Mouse (Mus musculus): ENCODE data around the gene Gm20518.

Gene Gm20518

GRCm38 (mm10) chr16:17843701-17844365 is 47.6 kb downstream of the Gm20518 start:
- no peak for DNase-seq (ENCODE audit: extremely low spot score, low read depth, low spot score)

DNA sequence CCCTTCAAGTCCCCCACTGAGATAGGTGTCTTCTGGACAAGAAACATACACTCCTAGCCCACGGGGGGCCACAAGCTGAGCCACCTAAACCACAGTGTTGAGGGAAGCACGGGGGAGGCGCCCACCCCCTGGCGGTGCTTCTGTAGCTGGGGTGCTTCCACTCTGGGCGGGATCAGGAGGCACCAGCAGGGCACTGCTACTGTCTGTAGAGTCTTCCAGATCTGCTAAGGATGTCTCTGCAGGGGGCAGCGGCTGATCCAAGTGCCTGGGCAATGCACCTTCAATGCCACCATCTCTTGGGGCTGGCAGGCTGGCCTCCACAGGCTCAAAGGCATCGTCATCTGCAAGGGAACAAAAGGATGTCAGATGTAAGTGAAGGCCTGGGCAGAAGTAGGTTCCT is 49.0 kb downstream of the Gm20518 start:
- no peak for DNase-seq (ENCODE audit: extremely low spot score, low read depth, low spot score)

DNA sequence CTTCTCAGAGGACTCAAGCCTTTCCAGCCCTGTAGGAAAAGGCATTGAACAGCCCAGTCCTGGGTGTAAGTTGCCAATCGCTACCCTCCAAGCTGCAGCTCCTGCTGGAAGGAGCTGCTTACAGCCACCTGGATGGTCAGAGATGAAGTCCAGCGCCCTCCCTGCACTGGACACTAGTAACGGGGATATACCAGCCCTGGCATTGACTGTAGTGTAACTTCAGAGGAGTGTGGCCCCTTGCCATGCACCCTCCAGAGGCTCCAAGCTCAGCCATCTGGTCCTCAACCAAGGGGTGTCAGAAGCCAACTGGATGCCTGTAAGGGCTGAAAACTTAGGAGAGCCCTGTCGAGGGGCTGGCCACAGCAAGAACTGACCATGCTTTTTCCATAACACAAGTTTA is 51.5 kb downstream of the Gm20518 start:
- DNase-seq (ENCODE audit: extremely low spot score, low read depth, low spot score) = no peak

- DNase-seq (ENCODE audit: extremely low spot score, low read depth, low spot score) = no peak
Observed at GRCm38 (mm10) chr16:17838051-17838450, 53.4 kb downstream of the Gm20518 start, which contains the start of gene Car15. TSS of gene Car15 (minus strand) at chr16:17838364.

DNA sequence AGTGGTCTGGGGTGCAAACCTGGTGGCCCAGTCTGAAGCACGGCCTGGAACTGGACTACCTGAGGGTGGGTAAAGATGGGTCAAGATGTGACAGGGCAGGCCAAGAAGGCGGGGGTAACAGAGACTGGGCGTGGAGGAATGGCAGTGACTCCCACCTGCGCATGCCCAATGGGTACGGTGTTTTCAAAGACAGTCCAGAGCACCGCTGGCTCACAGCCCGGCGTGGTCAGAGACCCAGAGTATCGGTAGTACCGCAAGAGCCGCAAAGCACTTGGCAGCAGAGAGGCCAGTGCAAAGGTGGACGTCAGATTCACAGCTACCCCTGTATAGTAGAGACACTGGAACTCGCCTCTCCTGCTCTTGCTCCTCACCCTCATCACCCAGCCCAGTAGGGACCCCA is 56.0 kb downstream of the Gm20518 start:
- no peak for DNase-seq (ENCODE audit: extremely low spot score, low read depth, low spot score)

DNA sequence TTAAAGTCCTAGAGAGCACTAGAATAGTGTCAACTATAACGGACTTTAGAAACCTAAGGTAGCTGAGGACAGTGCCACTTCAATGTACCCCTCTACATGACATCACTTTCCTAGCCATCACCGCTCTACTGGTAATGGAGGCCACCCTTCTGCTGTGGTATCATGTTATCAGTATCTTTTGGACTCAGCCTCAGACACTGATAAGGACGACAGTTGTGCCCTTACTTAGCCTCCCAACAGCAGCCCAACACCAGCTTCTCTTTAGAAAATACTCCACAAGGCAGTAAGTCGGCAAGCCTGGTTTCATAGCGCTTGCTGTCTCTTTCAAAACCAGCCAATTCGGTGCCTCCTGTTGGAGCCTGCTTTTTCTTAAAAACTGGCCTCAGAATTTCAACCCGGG is 56.9 kb downstream of the Gm20518 start:
- DNase-seq (ENCODE audit: extremely low spot score, low read depth, low spot score) = no peak

DNA sequence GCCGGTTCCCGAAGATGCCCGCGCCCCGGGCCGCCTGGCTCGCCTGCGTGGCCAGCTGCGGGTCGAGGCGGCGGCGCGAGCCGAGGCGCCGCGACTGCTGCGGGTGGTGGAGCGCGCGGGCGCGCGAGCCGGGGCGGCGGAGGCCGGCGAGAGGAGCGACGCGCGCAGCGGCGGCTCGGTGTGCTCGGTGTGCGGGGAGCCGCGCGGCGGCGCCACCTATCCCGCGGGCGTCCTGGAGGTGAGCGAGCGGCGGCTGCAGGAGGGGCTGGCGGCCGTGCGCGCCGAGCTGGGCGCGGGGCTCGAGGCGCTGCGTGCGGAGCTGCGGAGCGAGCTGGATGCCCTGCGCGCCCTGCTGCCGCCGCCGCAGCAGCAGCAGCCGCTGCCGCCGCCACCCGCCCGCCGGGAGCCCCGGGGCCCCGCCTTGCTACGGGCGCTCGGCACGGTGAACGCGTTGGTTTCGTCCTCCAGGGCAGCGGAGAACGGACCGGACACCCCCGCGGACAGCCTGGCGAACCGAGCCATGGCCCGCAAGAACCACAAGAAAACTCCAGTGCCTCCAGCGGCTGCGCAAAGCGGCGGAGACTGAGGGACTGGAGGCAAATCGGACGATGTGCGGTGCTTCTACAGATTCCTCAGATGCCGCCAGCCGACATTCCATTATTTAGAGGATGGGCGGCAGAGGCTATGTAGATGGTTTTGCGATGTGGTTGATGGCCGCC is 57.6 kb downstream of the Gm20518 start:
- DNase-seq (ENCODE audit: extremely low spot score, low read depth, low spot score) = no peak

- no peak for DNase-seq (ENCODE audit: extremely low spot score, low read depth, low spot score)
Observed at GRCm38 (mm10) chr16:17833321-17833680, 58.2 kb downstream of the Gm20518 start.

GRCm38 (mm10) chr16:17832821-17833220 is 58.6 kb downstream of the Gm20518 start, which contains the start of gene B830017H08Rik:
TSS of gene B830017H08Rik (plus strand) at chr16:17833121.
- DNase-seq (ENCODE audit: extremely low spot score, low read depth, low spot score) = no peak

DNA sequence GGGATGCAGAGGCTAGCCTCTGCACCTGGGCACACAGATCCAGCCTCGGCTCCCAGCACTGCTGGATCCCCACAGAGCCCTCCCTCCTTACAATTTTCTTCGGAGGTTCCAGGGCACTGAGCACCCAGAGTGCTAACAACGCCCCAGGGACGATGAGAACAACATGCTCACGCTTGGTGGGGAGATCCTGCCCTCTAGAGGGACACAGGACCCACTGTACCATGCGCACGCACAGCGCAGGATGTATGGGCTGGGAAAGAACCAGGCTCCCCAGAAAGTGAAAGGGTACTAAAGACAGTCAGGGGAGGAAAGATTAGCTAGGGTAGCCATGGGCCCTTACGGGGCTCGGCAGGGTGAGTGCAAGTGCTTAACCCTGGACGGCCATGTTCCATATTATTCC is 59.7 kb downstream of the Gm20518 start:
- no peak for DNase-seq (ENCODE audit: extremely low spot score, low read depth, low spot score)

GRCm38 (mm10) chr16:17830385-17831178 is 60.9 kb downstream of the Gm20518 start:
- DNase-seq (ENCODE audit: extremely low spot score, low read depth, low spot score) = no peak

GRCm38 (mm10) chr16:17828867-17829266 is 62.6 kb downstream of the Gm20518 start:
- DNase-seq (ENCODE audit: extremely low spot score, low read depth, low spot score) = no peak

GRCm38 (mm10) chr16:17828229-17828628 is 63.2 kb downstream of the Gm20518 start:
- DNase-seq (ENCODE audit: extremely low spot score, low read depth, low spot score) = no peak

GRCm38 (mm10) chr16:17826500-17826899 is 65.0 kb downstream of the Gm20518 start:
- DNase-seq (ENCODE audit: extremely low spot score, low read depth, low spot score) = no peak

DNA sequence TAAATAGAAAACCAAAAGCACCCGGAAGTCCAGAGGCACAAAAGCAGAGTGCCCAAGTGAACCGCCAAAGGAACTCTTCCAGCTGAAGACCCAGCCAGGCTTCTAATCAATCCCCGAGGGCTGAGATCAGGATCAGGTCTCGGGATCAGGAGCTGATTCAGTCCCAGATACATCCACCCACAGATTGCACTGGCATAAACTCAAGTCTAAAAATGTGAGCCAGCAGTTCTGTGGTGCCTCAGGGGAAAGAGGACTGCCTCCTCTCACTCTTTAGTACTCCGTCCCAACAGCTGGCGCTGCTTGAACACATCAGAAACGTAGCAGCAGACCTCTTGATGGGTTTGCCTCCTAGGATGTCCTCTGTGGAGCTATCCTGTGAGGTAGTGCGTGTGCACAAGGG is 74.9 kb downstream of the Gm20518 start:
- no peak for DNase-seq (ENCODE audit: extremely low spot score, low read depth, low spot score)

DNA sequence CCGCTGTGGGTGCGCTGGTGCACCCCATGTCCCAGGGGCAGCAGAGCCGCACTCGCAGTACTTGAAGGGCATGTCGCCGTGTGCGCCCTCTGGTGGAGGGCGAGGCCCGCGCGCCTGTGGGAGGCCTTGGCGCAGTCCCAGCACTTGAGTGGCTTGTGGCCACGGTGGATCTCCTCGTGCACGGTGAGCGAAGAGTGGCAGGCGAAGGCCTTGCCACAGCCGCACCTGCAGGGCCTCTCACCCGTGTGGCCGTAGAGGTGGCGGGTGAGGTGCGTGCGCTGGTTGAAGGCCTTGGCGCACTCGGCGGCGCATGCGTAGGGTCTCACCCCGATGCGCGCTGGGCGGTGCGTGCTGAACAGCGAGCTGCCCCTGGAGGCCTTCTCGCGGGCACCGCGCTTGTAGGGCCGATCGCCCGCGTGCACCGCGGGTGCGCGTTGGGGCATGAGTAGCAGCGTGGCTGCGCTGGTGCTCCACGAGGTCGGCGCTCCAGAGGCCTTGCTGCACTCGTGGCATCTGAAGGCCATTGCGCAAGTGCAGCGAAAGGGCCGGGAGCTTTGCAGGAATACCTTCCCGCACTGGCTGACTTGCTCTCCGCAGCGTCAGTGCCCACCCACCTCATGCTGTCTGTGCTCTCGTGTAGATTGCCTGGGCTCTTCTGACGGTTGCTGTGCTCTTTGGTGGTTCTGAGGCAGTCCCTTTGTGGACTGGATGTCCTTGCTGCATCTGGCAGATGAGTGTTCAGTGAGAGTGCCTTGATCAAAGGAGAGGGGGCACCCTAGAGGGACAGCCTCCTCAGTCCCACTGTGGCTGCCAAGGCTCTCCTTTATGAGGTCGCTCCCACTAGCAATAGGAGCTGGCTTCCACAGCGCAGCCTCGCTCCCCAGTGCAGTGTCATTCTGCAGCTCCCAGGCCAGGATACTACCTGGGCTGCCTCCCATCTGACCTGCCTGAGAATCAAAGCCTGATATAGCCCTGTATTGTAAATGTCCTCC is 75.8 kb downstream of the Gm20518 start:
- no peak for DNase-seq (ENCODE audit: extremely low spot score, low read depth, low spot score)

DNA sequence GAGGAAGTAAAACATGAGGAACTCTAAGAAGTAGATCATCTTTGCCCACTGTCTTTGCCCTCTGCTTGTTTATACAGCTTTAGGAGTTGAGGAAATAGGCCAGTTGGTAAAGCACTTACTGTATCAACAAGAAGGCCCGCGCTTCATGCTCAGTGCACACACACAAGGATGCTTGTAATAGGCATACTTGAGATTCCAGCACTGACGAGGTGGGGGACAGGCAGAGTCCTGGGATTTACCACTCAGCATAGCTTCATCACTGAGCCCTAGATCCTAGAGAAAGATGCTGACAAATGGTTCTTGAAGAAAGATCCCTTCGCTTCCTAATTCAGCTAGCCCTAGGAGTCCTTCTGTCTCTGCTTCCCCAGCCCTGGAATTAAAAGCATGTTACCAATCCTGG is 78.3 kb downstream of the Gm20518 start:
- no peak for DNase-seq (ENCODE audit: extremely low spot score, low read depth, low spot score)

DNA sequence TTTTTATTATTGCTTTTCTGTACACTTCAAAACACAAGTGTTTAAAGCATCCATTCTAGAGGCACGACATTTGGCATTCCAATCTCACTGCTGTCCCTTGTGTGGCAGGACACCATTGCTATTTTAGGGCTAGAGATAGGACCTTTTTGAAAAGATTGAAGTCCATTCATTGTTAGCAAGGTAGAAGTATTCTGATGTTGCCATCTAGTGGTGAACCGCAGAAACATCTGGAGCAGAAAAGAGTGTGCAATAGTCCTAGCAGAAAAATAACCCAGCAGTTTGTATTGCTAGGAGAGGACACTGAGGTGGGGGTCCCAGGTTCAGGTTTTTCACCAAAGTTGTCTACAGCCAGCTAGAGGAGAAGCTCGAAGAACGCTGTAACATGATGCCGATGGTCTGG is 79.4 kb downstream of the Gm20518 start:
- no peak for DNase-seq (ENCODE audit: extremely low spot score, low read depth, low spot score)

- peak; percentile 89 for DNase-seq (ENCODE audit: extremely low spot score, low read depth, low spot score)
Observed at GRCm38 (mm10) chr16:17809711-17810110, 81.8 kb downstream of the Gm20518 start.

- DNase-seq (ENCODE audit: extremely low spot score, low read depth, low spot score) = no peak
Observed at GRCm38 (mm10) chr16:17809125-17809524, 82.3 kb downstream of the Gm20518 start.
